Mouse (Mus musculus): ENCODE data around the gene Smc5. TPM values are rescaled to one million over a fixed set of nuclear protein-coding genes. Genes with fewer than 3 reads are reported as not detected.

Smc5 gene
- polyA plus RNA-seq, 1 experiment: 17.6 TPM

GRCm38 (mm10) chr19:23306671-23307070 lies 33.0 kb upstream of the Smc5 start:
- Histone ChIP-seq H3K27ac (ENCODE audit: control insufficient read depth, insufficient read depth, low read length) (no peak overlapping the region), H3K27me3 (ENCODE audit: control insufficient read depth, insufficient read depth, low read length) (no peaks in the 10 kb centered on the region), H3K36me3 (ENCODE audit: control insufficient read depth, insufficient read depth, low read length) (no peaks in the 10 kb centered on the region), H3K4me3 (ENCODE audit: control insufficient read depth, insufficient read depth, low read length) (no peak overlapping the region), H3K4me1 (replicated peaks; ENCODE audit: control insufficient read depth, insufficient read depth, low read length) (no peaks in the 10 kb centered on the region)
- DNase-seq: no peak
- WGBS: 96% methylated on average over 7 of the region's 7 CpGs
- TF ChIP-seq CTCF (IDR thresholded peaks at IDR 0.05; ENCODE audit: borderline replicate concordance, control insufficient read depth, extremely low read depth, insufficient read depth, low read length, poor library complexity) (no peak), POLR2A (IDR thresholded peaks at IDR 0.05; ENCODE audit: control insufficient read depth, extremely low read depth, insufficient read depth, low read length, poor library complexity) (no peak)

- no peaks in the 10 kb centered on the region for H3K36me3 ChIP-seq (ENCODE audit: control insufficient read depth, insufficient read depth, low read length)
- no peak overlapping the region for H3K27ac ChIP-seq (ENCODE audit: control insufficient read depth, insufficient read depth, low read length)
- no peak for DNase-seq
- H3K27me3 ChIP-seq (ENCODE audit: control insufficient read depth, insufficient read depth, low read length): no peaks in the 10 kb centered on the region
- H3K4me3 ChIP-seq (ENCODE audit: control insufficient read depth, insufficient read depth, low read length): no peak overlapping the region
- WGBS: 97% methylated on average over 3 of the region's 3 CpGs
- TF ChIP-seq CTCF (IDR thresholded peaks at IDR 0.05; ENCODE audit: borderline replicate concordance, control insufficient read depth, extremely low read depth, insufficient read depth, low read length, poor library complexity) (no peak), POLR2A (IDR thresholded peaks at IDR 0.05; ENCODE audit: control insufficient read depth, extremely low read depth, insufficient read depth, low read length, poor library complexity) (no peak)
- no peaks in the 10 kb centered on the region for H3K4me1 ChIP-seq (replicated peaks; ENCODE audit: control insufficient read depth, insufficient read depth, low read length)
Measured at GRCm38 (mm10) chr19:23299987-23300386, 26.3 kb upstream of the Smc5 start.

GRCm38 (mm10) chr19:23298917-23299316 lies 25.2 kb upstream of the Smc5 start:
- no peaks in the 10 kb centered on the region for H3K27me3 ChIP-seq (ENCODE audit: control insufficient read depth, insufficient read depth, low read length)
- H3K36me3 ChIP-seq (ENCODE audit: control insufficient read depth, insufficient read depth, low read length): no peaks in the 10 kb centered on the region
- TF ChIP-seq CTCF (IDR thresholded peaks at IDR 0.05; ENCODE audit: borderline replicate concordance, control insufficient read depth, extremely low read depth, insufficient read depth, low read length, poor library complexity) (no peak), POLR2A (IDR thresholded peaks at IDR 0.05; ENCODE audit: control insufficient read depth, extremely low read depth, insufficient read depth, low read length, poor library complexity) (no peak)
- H3K27ac ChIP-seq (ENCODE audit: control insufficient read depth, insufficient read depth, low read length): no peak overlapping the region
- WGBS: 74% methylated on average over 1 of the region's 1 CpGs
- no peaks in the 10 kb centered on the region for H3K4me1 ChIP-seq (replicated peaks; ENCODE audit: control insufficient read depth, insufficient read depth, low read length)
- no peak overlapping the region for H3K4me3 ChIP-seq (ENCODE audit: control insufficient read depth, insufficient read depth, low read length)
- no peak for DNase-seq

GRCm38 (mm10) chr19:23297191-23297590 lies 23.5 kb upstream of the Smc5 start:
- TF ChIP-seq CTCF (IDR thresholded peaks at IDR 0.05; ENCODE audit: borderline replicate concordance, control insufficient read depth, extremely low read depth, insufficient read depth, low read length, poor library complexity): no peak
- no peaks in the 10 kb centered on the region for H3K27me3 ChIP-seq (ENCODE audit: control insufficient read depth, insufficient read depth, low read length)
- DNase-seq: no peak
- H3K36me3 ChIP-seq (ENCODE audit: control insufficient read depth, insufficient read depth, low read length): no peaks in the 10 kb centered on the region
- H3K4me3 ChIP-seq (ENCODE audit: control insufficient read depth, insufficient read depth, low read length): no peak overlapping the region
- H3K4me1 ChIP-seq (replicated peaks; ENCODE audit: control insufficient read depth, insufficient read depth, low read length): no peaks in the 10 kb centered on the region
- H3K27ac ChIP-seq (ENCODE audit: control insufficient read depth, insufficient read depth, low read length): no peak overlapping the region

GRCm38 (mm10) chr19:23289251-23289650 lies 15.6 kb upstream of the Smc5 start:
- Histone ChIP-seq H3K27me3 (ENCODE audit: control insufficient read depth, insufficient read depth, low read length) (no peaks in the 10 kb centered on the region), H3K4me1 (replicated peaks; ENCODE audit: control insufficient read depth, insufficient read depth, low read length) (no peaks in the 10 kb centered on the region), H3K4me3 (ENCODE audit: control insufficient read depth, insufficient read depth, low read length) (no peak overlapping the region), H3K27ac (ENCODE audit: control insufficient read depth, insufficient read depth, low read length) (no peak overlapping the region), H3K36me3 (ENCODE audit: control insufficient read depth, insufficient read depth, low read length) (no peaks in the 10 kb centered on the region)
- DNase-seq: no peak
- WGBS: 89% methylated on average over 1 of the region's 1 CpGs
- TF ChIP-seq POLR2A (IDR thresholded peaks at IDR 0.05; ENCODE audit: control insufficient read depth, extremely low read depth, insufficient read depth, low read length, poor library complexity): no peak
- TF ChIP-seq CTCF (IDR thresholded peaks at IDR 0.05; ENCODE audit: borderline replicate concordance, control insufficient read depth, extremely low read depth, insufficient read depth, low read length, poor library complexity): no peak

- Histone ChIP-seq H3K36me3 (ENCODE audit: control insufficient read depth, insufficient read depth, low read length) (no peaks in the 10 kb centered on the region), H3K4me3 (ENCODE audit: control insufficient read depth, insufficient read depth, low read length) (no peak overlapping the region), H3K4me1 (replicated peaks; ENCODE audit: control insufficient read depth, insufficient read depth, low read length) (no peaks in the 10 kb centered on the region; the same call in 1 of the 2 replicates), H3K27me3 (ENCODE audit: control insufficient read depth, insufficient read depth, low read length) (no peaks in the 10 kb centered on the region), H3K27ac (ENCODE audit: control insufficient read depth, insufficient read depth, low read length) (no peak overlapping the region)
- TF ChIP-seq CTCF (IDR thresholded peaks at IDR 0.05; ENCODE audit: borderline replicate concordance, control insufficient read depth, extremely low read depth, insufficient read depth, low read length, poor library complexity): no peak
- TF ChIP-seq POLR2A (IDR thresholded peaks at IDR 0.05; ENCODE audit: control insufficient read depth, extremely low read depth, insufficient read depth, low read length, poor library complexity): no peak
- WGBS: 87% methylated on average over 8 of the region's 8 CpGs
- DNase-seq: no peak
Measured at GRCm38 (mm10) chr19:23281911-23282660, 8.4 kb upstream of the Smc5 start.

Measured in thymus, adult 2 months (tissue).